Mouse (Mus musculus) cerebral cortex, adult 2 months (tissue): ENCODE data around the gene Usp21.

Experiments used
- WGBS: fragments of 180-500 bp; shearing (Covaris S2); methylation state at CpG from one replicate; pipeline ENCODE4 v1.1.7; 2018; 5-methylcytosine and 5-hydroxymethylcytosine counted together

Gene Usp21

GRCm38 (mm10) chr1:171283188-171284160, 4.3 kb downstream of the Usp21 start:
- 82% methylated on average over 18 of the region's 18 CpGs for WGBS

- 74% methylated on average over 18 of the region's 18 CpGs for WGBS
Observed at GRCm38 (mm10) chr1:171282086-171282805, 5.5 kb downstream of the Usp21 start.

GRCm38 (mm10) chr1:171281528-171281923, 6.3 kb downstream of the Usp21 start:
- under 1% methylated on average over 10 of the region's 10 CpGs for WGBS

GRCm38 (mm10) chr1:171280916-171281527, 6.8 kb downstream of the Usp21 start, which contains the start of gene Ppox:
TSS of gene Ppox (minus strand) at chr1:171281186.
- WGBS: 0% methylated on average over 26 of the region's 26 CpGs

GRCm38 (mm10) chr1:171280250-171280915, 7.4 kb downstream of the Usp21 start:
- 2% methylated on average over 25 of the region's 25 CpGs for WGBS

GRCm38 (mm10) chr1:171279721-171280120, 8.1 kb downstream of the Usp21 start:
- 57% methylated on average over 5 of the region's 5 CpGs for WGBS

GRCm38 (mm10) chr1:171279012-171279705, 8.6 kb downstream of the Usp21 start:
- WGBS: 88% methylated on average over 14 of the region's 14 CpGs

GRCm38 (mm10) chr1:171278436-171278835, 9.4 kb downstream of the Usp21 start:
- WGBS: 93% methylated on average over 8 of the region's 8 CpGs

- WGBS: 82% methylated on average over 10 of the region's 10 CpGs
Observed at GRCm38 (mm10) chr1:171277736-171278135, 10.1 kb downstream of the Usp21 start.

GRCm38 (mm10) chr1:171276110-171276748, 11.6 kb downstream of the Usp21 start:
- 78% methylated on average over 14 of the region's 14 CpGs for WGBS

- WGBS: 74% methylated on average over 11 of the region's 11 CpGs
Observed at GRCm38 (mm10) chr1:171275144-171275734, 12.6 kb downstream of the Usp21 start.

GRCm38 (mm10) chr1:171274171-171274570, 13.6 kb downstream of the Usp21 start:
- 90% methylated on average over 12 of the region's 12 CpGs for WGBS

GRCm38 (mm10) chr1:171272086-171272485, 15.7 kb downstream of the Usp21 start:
- WGBS: 77% methylated on average over 3 of the region's 3 CpGs

GRCm38 (mm10) chr1:171271622-171272021, 16.2 kb downstream of the Usp21 start:
- WGBS: 59% methylated on average over 10 of the region's 10 CpGs

- 45% methylated on average over 9 of the region's 9 CpGs for WGBS
Observed at GRCm38 (mm10) chr1:171271196-171271595, 16.6 kb downstream of the Usp21 start.

- WGBS: 1% methylated on average over 19 of the region's 19 CpGs
Observed at GRCm38 (mm10) chr1:171270573-171270900, 17.3 kb downstream of the Usp21 start.

GRCm38 (mm10) chr1:171269848-171270572, 17.8 kb downstream of the Usp21 start, which contains the start of gene B4galt3:
TSS of gene B4galt3 (plus strand) at chr1:171270328.
- WGBS: 3% methylated on average over 36 of the region's 36 CpGs

- 45% methylated on average over 1 of the region's 1 CpGs for WGBS
Observed at GRCm38 (mm10) chr1:171268341-171268740, 19.4 kb downstream of the Usp21 start.

- WGBS: 55% methylated on average over 4 of the region's 4 CpGs
Observed at GRCm38 (mm10) chr1:171265971-171266744, 21.6 kb downstream of the Usp21 start.
